Comparison of ENCODE assay signal across 8 mouse cellular contexts in genomic region chr5:136962501-136962900, GRCm38 (mm10). TPM values are rescaled to one million over a fixed set of nuclear protein-coding genes. Genes with fewer than 3 reads are reported as not detected.
DNase-seq lines count a peak whose midpoint lies in the region; ATAC-seq and TF ChIP-seq lines count a peak whose summit lies in the region.

No protein-coding gene starts in this region.

- intact Hi-C loops in gastrocnemius, adult 2 months (cut with DNase I): no loop called here
- intact Hi-C loops in left cerebral cortex, adult 2 months (cut with DNase I): loop anchor here (1.0 kb wide), 2 partner anchors 9 to 24 kb away; partner anchors contain the start of gene Fis1

- no peaks in the 10 kb centered on the region for H3K9me3 ChIP-seq in hindbrain, postnatal 0 days (ENCODE audit: low read length)

- H3K36me3 ChIP-seq in hindbrain, postnatal 0 days (ENCODE audit: insufficient read depth, low read length): peaks cover 27% of the 10 kb centered on the region

- H3K27me3 ChIP-seq in hindbrain, postnatal 0 days (ENCODE audit: insufficient read depth, low read length): no peaks in the 10 kb centered on the region

- peak overlapping the region; percentile 91 for H3K4me2 ChIP-seq in hindbrain, postnatal 0 days (ENCODE audit: low read depth, low read length)

- ATAC-seq in activated CD4-positive, CD25-positive, alpha-beta regulatory T cell, adult 4 months: peak; percentile 72
- peak; percentile 86 for ATAC-seq in common myeloid progenitor, adult 5-6 weeks (replicated peaks; ENCODE audit: low read depth, poor library complexity, severe bottlenecking)
- peak; percentile 72 for ATAC-seq in hindbrain, postnatal 0 days
- ATAC-seq in megakaryocyte, adult 5-6 weeks (ENCODE audit: poor library complexity, severe bottlenecking): peak; percentile 92

- H3K4me3 ChIP-seq in gastrocnemius, adult 2 months: peak overlapping the region; percentile 95
- peak overlapping the region; percentile 67 for H3K4me3 ChIP-seq in hindbrain, postnatal 0 days (ENCODE audit: low read length)
- peak overlapping the region; percentile 79 for H3K4me3 ChIP-seq in left cerebral cortex, adult 2 months

- peak overlapping the region; percentile 72 for H3K9ac ChIP-seq in hindbrain, postnatal 0 days (replicated peaks; ENCODE audit: low read length)

- DNase-seq in gastrocnemius, adult 2 months: peak; percentile 89
- peak; percentile 87 for DNase-seq in hindbrain, postnatal 0 days (ENCODE audit: low spot score)
- peak; percentile 75 to 79 for DNase-seq in left cerebral cortex, adult 2 months (ENCODE audit: extremely low spot score in 1 of 2, low spot score in 2 of 2)
- DNase-seq in right cerebral cortex, postnatal 10 days (ENCODE audit: low spot score in 2 of 2): peak; percentile 80 to 84
- peak; percentile 57 to 79 for DNase-seq in urinary bladder, postnatal 36 days (ENCODE audit: low spot score in 2 of 2)

- no peak; the same call in 1 of the 2 replicates for TF ChIP-seq CTCF in gastrocnemius, adult 2 months (IDR thresholded peaks at IDR 0.05)
- peak; percentile 96 for TF ChIP-seq CTCF in hindbrain, postnatal 0 days (IDR thresholded peaks at IDR 0.05; ENCODE audit: low read depth)
- TF ChIP-seq CTCF in left cerebral cortex, adult 2 months (IDR thresholded peaks at IDR 0.05): peak; percentile 98

- peaks cover 7% of the 10 kb centered on the region; the same call in 1 of the 2 replicates for H3K4me1 ChIP-seq in hindbrain, postnatal 0 days (ENCODE audit: insufficient read depth, low read length)

- 0% methylated on average over 10 of the region's 10 CpGs for WGBS in hindbrain, postnatal 0 days

- H3K27ac ChIP-seq in gastrocnemius, adult 2 months: peak overlapping the region; percentile 98
- H3K27ac ChIP-seq in hindbrain, postnatal 0 days: peak overlapping the region; percentile 96
- H3K27ac ChIP-seq in left cerebral cortex, adult 2 months: peak overlapping the region; percentile 98

RNA-seq across cellular contexts. Expression of gene Cldn15, which starts 3.9 kb away (rescaled TPM):
- polyA plus RNA-seq in activated CD4-positive, CD25-positive, alpha-beta regulatory T cell, adult 4 months (2017; shearing (Covaris generic)): not detected
- 1.3 and 1.8 TPM in 2 replicates for total RNA-seq in common myeloid progenitor, adult 5-6 weeks (2017)
- total RNA-seq in gastrocnemius, adult 2 months (2021): 1 to 10 TPM; 2.1 to 2.3 TPM
- 0.40 TPM in 1 of 2 replicates, not detected in the other for total RNA-seq in hindbrain, postnatal 0 days (2014; rRNA removed)
- 0.24 TPM in 1 of 2 replicates, not detected in the other for polyA plus RNA-seq in hindbrain, postnatal 0 days (2015; fragmentation: Nextera tagmentation; extraction: Ambion mirVana)
- total RNA-seq in left cerebral cortex, adult 2 months (2021): under 1 TPM; 0.30 to 0.32 TPM
- total RNA-seq in megakaryocyte, adult 5-6 weeks (2015): 13.3 and 15.8 TPM in 2 replicates
- total RNA-seq in megakaryocyte, adult 5-6 weeks (2017): 7.1 and 15.9 TPM in 2 replicates

RNA-seq across cellular contexts. Expression of gene Fis1, which starts 9.4 kb away (rescaled TPM):
- polyA plus RNA-seq in activated CD4-positive, CD25-positive, alpha-beta regulatory T cell, adult 4 months (2017; shearing (Covaris generic)): 100 to 1,000 TPM; 446 to 499 TPM
- total RNA-seq in common myeloid progenitor, adult 5-6 weeks (2017): 101 and 120 TPM in 2 replicates
- total RNA-seq in gastrocnemius, adult 2 months (2021): 100 to 1,000 TPM; 179 to 181 TPM
- 174 and 195 TPM in 2 replicates for total RNA-seq in hindbrain, postnatal 0 days (2014; rRNA removed)
- 403 and 416 TPM in 2 replicates for polyA plus RNA-seq in hindbrain, postnatal 0 days (2015; fragmentation: Nextera tagmentation; extraction: Ambion mirVana)
- 100 to 1,000 TPM; 256 to 271 TPM for total RNA-seq in left cerebral cortex, adult 2 months (2021)
- 288 and 310 TPM in 2 replicates for total RNA-seq in megakaryocyte, adult 5-6 weeks (2015)
- total RNA-seq in megakaryocyte, adult 5-6 weeks (2017): 117 and 147 TPM in 2 replicates

RNA-seq across cellular contexts. Expression of gene Plod3, which starts 24.3 kb away (rescaled TPM):
- 1 to 10 TPM; 2.6 to 6.0 TPM for polyA plus RNA-seq in activated CD4-positive, CD25-positive, alpha-beta regulatory T cell, adult 4 months (2017; shearing (Covaris generic))
- 35.1 and 57.3 TPM in 2 replicates for total RNA-seq in common myeloid progenitor, adult 5-6 weeks (2017)
- 10 to 100 TPM; 15.2 to 20.6 TPM for total RNA-seq in gastrocnemius, adult 2 months (2021)
- 58.8 and 63.5 TPM in 2 replicates for total RNA-seq in hindbrain, postnatal 0 days (2014; rRNA removed)
- polyA plus RNA-seq in hindbrain, postnatal 0 days (2015; fragmentation: Nextera tagmentation; extraction: Ambion mirVana): 25.2 and 28.7 TPM in 2 replicates
- 10 to 100 TPM; 38.7 to 39.1 TPM for total RNA-seq in left cerebral cortex, adult 2 months (2021)
- 73.2 and 74.8 TPM in 2 replicates for total RNA-seq in megakaryocyte, adult 5-6 weeks (2015)
- total RNA-seq in megakaryocyte, adult 5-6 weeks (2017): 159 and 176 TPM in 2 replicates

RNA-seq across cellular contexts. Expression of gene Znhit1, which starts 25.3 kb away (rescaled TPM):
- polyA plus RNA-seq in activated CD4-positive, CD25-positive, alpha-beta regulatory T cell, adult 4 months (2017; shearing (Covaris generic)): 10 to 100 TPM; 56.5 to 66.5 TPM
- total RNA-seq in common myeloid progenitor, adult 5-6 weeks (2017): 28.2 and 32.1 TPM in 2 replicates
- total RNA-seq in gastrocnemius, adult 2 months (2021): 10 to 100 TPM; 61.2 to 79.6 TPM
- total RNA-seq in hindbrain, postnatal 0 days (2014; rRNA removed): 68.1 and 84.1 TPM in 2 replicates
- 140 and 143 TPM in 2 replicates for polyA plus RNA-seq in hindbrain, postnatal 0 days (2015; fragmentation: Nextera tagmentation; extraction: Ambion mirVana)
- 10 to 100 TPM; 82.0 to 91.0 TPM for total RNA-seq in left cerebral cortex, adult 2 months (2021)
- total RNA-seq in megakaryocyte, adult 5-6 weeks (2015): 106 and 133 TPM in 2 replicates
- total RNA-seq in megakaryocyte, adult 5-6 weeks (2017): 57.7 and 67.9 TPM in 2 replicates

RNA-seq across cellular contexts. Expression of gene Ift22, which starts 54.6 kb away (rescaled TPM):
- polyA plus RNA-seq in activated CD4-positive, CD25-positive, alpha-beta regulatory T cell, adult 4 months (2017; shearing (Covaris generic)): 1 to 10 TPM; 7.4 to 9.7 TPM
- total RNA-seq in common myeloid progenitor, adult 5-6 weeks (2017): 3.8 and 15.0 TPM in 2 replicates
- 1 to 10 TPM; 5.4 to 5.8 TPM for total RNA-seq in gastrocnemius, adult 2 months (2021)
- 18.4 and 20.1 TPM in 2 replicates for total RNA-seq in hindbrain, postnatal 0 days (2014; rRNA removed)
- polyA plus RNA-seq in hindbrain, postnatal 0 days (2015; fragmentation: Nextera tagmentation; extraction: Ambion mirVana): 119 and 123 TPM in 2 replicates
- 10 to 100 TPM; 94.8 to 95.0 TPM for total RNA-seq in left cerebral cortex, adult 2 months (2021)
- 9.4 and 12.7 TPM in 2 replicates for total RNA-seq in megakaryocyte, adult 5-6 weeks (2015)
- 2.0 and 3.7 TPM in 2 replicates for total RNA-seq in megakaryocyte, adult 5-6 weeks (2017)

Comparison
In these comparisons a context has a peak if more than half of its experiments do, and no peak if none do; other contexts are left out.
1. Peak in every context shown above with its lines: DNase-seq, ATAC-seq, H3K4me3 ChIP-seq and H3K27ac ChIP-seq.